Mouse (Mus musculus) heart, embryonic 13.5 days (tissue): ENCODE measurements around the gene Zbtb38. TPM values are rescaled to one million over a fixed set of nuclear protein-coding genes. Genes with fewer than 3 reads are reported as not detected.
A peak's percentile ranks its signal among the peaks of the same experiment; 100 is the strongest.

Experiments
- ATAC-seq: fragments of 200-750 bp; cut with Nextera tagmentation; 2 replicates; pipeline ENCODE4 v1.8.0; 2017; ENCODE audit warnings: moderate TSS enrichment; ENCODE audit not compliant: insufficient number of reproducible peaks, low FRiP score, low TSS enrichment; ENCODE audit errors: extremely low read depth
- H3K27ac ChIP-seq: fragments of 300-500 bp; sonication (generic); replicated peaks from 2 replicates; pipeline ENCODE4 v1.5.1; 2015; ENCODE audit warnings: moderate library complexity, mild to moderate bottlenecking, inconsistent platforms
- H3K27me3 ChIP-seq: fragments of 300-500 bp; sonication (generic); replicated peaks from 2 replicates; pipeline ENCODE4 v1.6.1; 2015; ENCODE audit warnings: mild to moderate bottlenecking, inconsistent platforms
- H3K36me3 ChIP-seq: fragments of 300-500 bp; sonication (generic); 2 replicates; pipeline ENCODE4 v1.6.1; 2015; ENCODE audit warnings: mild to moderate bottlenecking, inconsistent platforms
- H3K4me1 ChIP-seq: fragments of 300-500 bp; sonication (generic); 2 replicates; pipeline ENCODE4 v1.6.1; 2015; ENCODE audit warnings: inconsistent platforms
- H3K4me2 ChIP-seq: fragments of 300-500 bp; sonication (generic); 2 replicates; pipeline ENCODE4 v1.6.1; 2015; ENCODE audit warnings: inconsistent platforms, mild to moderate bottlenecking, moderate library complexity
- H3K4me3 ChIP-seq: fragments of 300-500 bp; sonication (generic); 2 replicates; pipeline ENCODE4 v1.5.1; 2015; ENCODE audit warnings: moderate library complexity, mild to moderate bottlenecking, inconsistent platforms
- H3K9ac ChIP-seq: fragments of 300-500 bp; sonication (generic); 2 replicates; pipeline ENCODE4 v1.6.1; 2015; ENCODE audit warnings: inconsistent platforms, mild to moderate bottlenecking, moderate library complexity
- H3K9me3 ChIP-seq: fragments of 300-500 bp; sonication (generic); 2 replicates; pipeline ENCODE4 v1.6.1; 2016; ENCODE audit warnings: inconsistent platforms
- WGBS: fragments of 180-500 bp; shearing (Covaris S2); methylation state at CpG from one replicate; pipeline ENCODE4 v1.1.7; 2015; ENCODE audit warnings: mixed read lengths; 5-methylcytosine and 5-hydroxymethylcytosine counted together
- polyA plus RNA-seq: library from polyadenylated mRNA; unstranded; fragments of >200 nt; fragmentation: Nextera tagmentation; extraction: Ambion mirVana; gene quantifications from 2 replicates; pipeline ENCODE4 v1.2.1, GENCODE M21; 2015

The Zbtb38 gene
- polyA plus RNA-seq, 1 experiment from 2014 or later = 27.1 TPM

GRCm38 (mm10) chr9:96730311-96730625 is 22.4 kb downstream of the Zbtb38 start:
- H3K4me3 ChIP-seq = no peak overlapping the region
- WGBS = 62% methylated on average over 2 of the region's 2 CpGs
- H3K9ac ChIP-seq = peak overlapping the region; percentile 21; the same call in 1 of the 2 replicates
- no peak overlapping the region for H3K4me2 ChIP-seq
- H3K27me3 ChIP-seq = no peaks in the 10 kb centered on the region
- no peaks in the 10 kb centered on the region for H3K9me3 ChIP-seq
- peaks cover 87% of the 10 kb centered on the region for H3K4me1 ChIP-seq
- no peak for ATAC-seq
- no peaks in the 10 kb centered on the region for H3K36me3 ChIP-seq
- H3K27ac ChIP-seq = peak overlapping the region; percentile 53

- ATAC-seq = no peak
- no peak overlapping the region for H3K4me2 ChIP-seq
- WGBS = 68% methylated on average over 10 of the region's 10 CpGs
- H3K9ac ChIP-seq = peak overlapping the region; percentile 21; the same call in 1 of the 2 replicates
- H3K9me3 ChIP-seq = no peaks in the 10 kb centered on the region
- H3K4me3 ChIP-seq = no peak overlapping the region
- H3K36me3 ChIP-seq = no peaks in the 10 kb centered on the region
- peaks cover 82% of the 10 kb centered on the region for H3K4me1 ChIP-seq
- peak overlapping the region; percentile 53 for H3K27ac ChIP-seq
- H3K27me3 ChIP-seq = no peaks in the 10 kb centered on the region
These were observed 22.9 kb downstream of the Zbtb38 start for GRCm38 (mm10) chr9:96729537-96730310.

- Histone ChIP-seq H3K4me3 (no peak overlapping the region), H3K9ac (peak overlapping the region; percentile 56), H3K4me1 (peaks cover 80% of the 10 kb centered on the region), H3K4me2 (no peak overlapping the region), H3K36me3 (no peaks in the 10 kb centered on the region), H3K27ac (peak overlapping the region; percentile 87), H3K9me3 (no peaks in the 10 kb centered on the region), H3K27me3 (no peaks in the 10 kb centered on the region)
- 67% methylated on average over 16 of the region's 16 CpGs for WGBS
- no peak for ATAC-seq
These were observed 24.1 kb downstream of the Zbtb38 start for GRCm38 (mm10) chr9:96728338-96729162.

GRCm38 (mm10) chr9:96727688-96728087 is 24.9 kb downstream of the Zbtb38 start:
- peak overlapping the region; percentile 87 for H3K27ac ChIP-seq
- 0 out of 2 replicates have a peak overlapping the region, but pooled peaks have one; percentile 18 for H3K4me2 ChIP-seq
- H3K4me1 ChIP-seq = peaks cover 74% of the 10 kb centered on the region
- peak overlapping the region; percentile 56 for H3K9ac ChIP-seq
- H3K4me3 ChIP-seq = no peak overlapping the region
- H3K9me3 ChIP-seq = no peaks in the 10 kb centered on the region
- ATAC-seq = peak; percentile 57; the same call in 1 of the 2 replicates
- H3K36me3 ChIP-seq = peaks cover 3% of the 10 kb centered on the region; the same call in 1 of the 2 replicates
- no peaks in the 10 kb centered on the region for H3K27me3 ChIP-seq
- WGBS = 42% methylated on average over 6 of the region's 6 CpGs

GRCm38 (mm10) chr9:96726336-96727131 is 26.1 kb downstream of the Zbtb38 start:
- WGBS = 60% methylated on average over 14 of the region's 14 CpGs
- H3K27ac ChIP-seq = peak overlapping the region; percentile 87

GRCm38 (mm10) chr9:96725582-96726320 is 26.9 kb downstream of the Zbtb38 start:
- Histone ChIP-seq H3K9ac (0 out of 2 replicates have a peak overlapping the region, but pooled peaks have one; percentile 8), H3K36me3 (peaks cover 3% of the 10 kb centered on the region; the same call in 1 of the 2 replicates), H3K9me3 (no peaks in the 10 kb centered on the region), H3K4me3 (no peak overlapping the region), H3K27me3 (no peaks in the 10 kb centered on the region), H3K4me2 (no peak overlapping the region), H3K4me1 (peaks cover 72% of the 10 kb centered on the region), H3K27ac (peak overlapping the region; percentile 46; the same call in 1 of the 2 replicates)
- 42% methylated on average over 9 of the region's 9 CpGs for WGBS
- no peak for ATAC-seq

More at GRCm38 (mm10) chr9:96726336-96727131, 26.1 kb downstream of the Zbtb38 start:
- H3K4me3 ChIP-seq = no peak overlapping the region
- peak overlapping the region; percentile 37; the same call in 1 of the 2 replicates for H3K9ac ChIP-seq
- ATAC-seq = no peak
- H3K36me3 ChIP-seq = peaks cover 3% of the 10 kb centered on the region; the same call in 1 of the 2 replicates
- H3K4me2 ChIP-seq = no peak overlapping the region
- H3K9me3 ChIP-seq = no peaks in the 10 kb centered on the region
- H3K27me3 ChIP-seq = no peaks in the 10 kb centered on the region
- H3K4me1 ChIP-seq = peaks cover 67% of the 10 kb centered on the region

- no peaks in the 10 kb centered on the region for H3K27me3 ChIP-seq
- no peak for ATAC-seq
- no peak overlapping the region for H3K27ac ChIP-seq
- no peak overlapping the region for H3K9ac ChIP-seq
- peaks cover 3% of the 10 kb centered on the region; the same call in 1 of the 2 replicates for H3K36me3 ChIP-seq
- no peaks in the 10 kb centered on the region for H3K9me3 ChIP-seq
- H3K4me3 ChIP-seq = no peak overlapping the region
- WGBS = 45% methylated on average over 6 of the region's 6 CpGs
- no peak overlapping the region for H3K4me2 ChIP-seq
- peaks cover 70% of the 10 kb centered on the region for H3K4me1 ChIP-seq
These were observed 29.0 kb downstream of the Zbtb38 start for GRCm38 (mm10) chr9:96723650-96724049.

- Histone ChIP-seq H3K4me3 (no peak overlapping the region), H3K4me1 (peaks cover 66% of the 10 kb centered on the region), H3K9me3 (no peaks in the 10 kb centered on the region), H3K36me3 (peaks cover 22% of the 10 kb centered on the region), H3K4me2 (peak overlapping the region; percentile 84; the same call in 1 of the 2 replicates), H3K27me3 (no peaks in the 10 kb centered on the region), H3K9ac (no peak overlapping the region), H3K27ac (peak overlapping the region; percentile 99)
- 52% methylated on average over 8 of the region's 8 CpGs for WGBS
- no peak for ATAC-seq
These were observed 31.4 kb downstream of the Zbtb38 start for GRCm38 (mm10) chr9:96721163-96721799.

- H3K27me3 ChIP-seq = no peaks in the 10 kb centered on the region
- H3K4me3 ChIP-seq = peak overlapping the region; percentile 86
- H3K4me1 ChIP-seq = peaks cover 66% of the 10 kb centered on the region
- H3K4me2 ChIP-seq = peak overlapping the region; percentile 84
- ATAC-seq = no peak
- no peaks in the 10 kb centered on the region for H3K9me3 ChIP-seq
- WGBS = 61% methylated on average over 11 of the region's 11 CpGs
- peak overlapping the region; percentile 99 for H3K27ac ChIP-seq
- H3K9ac ChIP-seq = peak overlapping the region; percentile 99
- peaks cover 28% of the 10 kb centered on the region for H3K36me3 ChIP-seq
These were observed 32.0 kb downstream of the Zbtb38 start for GRCm38 (mm10) chr9:96720510-96721162.
